In genomic region chr12:8167743-8168142, GRCm38 (mm10) we compare ENCODE assay signal across 31 mouse cellular contexts.
"Had no signal": no experiment of that assay in that cellular context is flagged by ENCODE, and none has a peak within 500 bp of the region (broad histone marks: within the 10 kb centered on the region; RNA-seq: fewer than 3 reads in every experiment).

No protein-coding gene starts in this region.

- H3K9ac ChIP-seq: heart, embryonic 12.5 days; heart, embryonic 13.5 days; heart, embryonic 15.5 days; hindbrain, embryonic 12.5 days; hindbrain, embryonic 13.5 days; hindbrain, embryonic 14.5 days; hindbrain, embryonic 15.5 days; intestine, embryonic 15.5 days; kidney, embryonic 15.5 days had no signal

- DNase-seq: heart, postnatal 10 days; heart, postnatal 14 days; heart, postnatal 36 days; heart, postnatal 4 days; kidney, adult 11 months; kidney, adult 18-20 months; kidney, adult 2 months; kidney, adult 8-10 months; kidney, adult 9 months; kidney, postnatal 10 days; kidney, postnatal 14 days; kidney, postnatal 25 days; kidney, postnatal 36 days; kidney, postnatal 4 days; layer of hippocampus, adult 9-11 months; layer of hippocampus, postnatal 36 days had no signal

- H3K9me3 ChIP-seq: heart, embryonic 10.5 days; heart, embryonic 12.5 days; heart, embryonic 13.5 days; heart, embryonic 15.5 days; hindbrain, embryonic 10.5 days; hindbrain, embryonic 12.5 days; hindbrain, embryonic 13.5 days; hindbrain, embryonic 15.5 days; intestine, embryonic 15.5 days; kidney, embryonic 15.5 days had no signal

- H3K4me1 ChIP-seq: heart, embryonic 10.5 days; heart, embryonic 12.5 days; heart, embryonic 13.5 days; heart, embryonic 15.5 days; hindbrain, embryonic 10.5 days; hindbrain, embryonic 12.5 days; hindbrain, embryonic 13.5 days; hindbrain, embryonic 15.5 days; intestine, embryonic 15.5 days; kidney, embryonic 15.5 days had no signal

- H3K36me3 ChIP-seq: heart, embryonic 10.5 days; heart, embryonic 12.5 days; heart, embryonic 13.5 days; heart, embryonic 15.5 days; hindbrain, embryonic 10.5 days; hindbrain, embryonic 12.5 days; hindbrain, embryonic 13.5 days; hindbrain, embryonic 15.5 days; intestine, embryonic 15.5 days; kidney, embryonic 15.5 days had no signal

- H3K27ac ChIP-seq: heart, embryonic 10.5 days; heart, embryonic 13.5 days; heart, embryonic 15.5 days; hindbrain, embryonic 10.5 days; hindbrain, embryonic 12.5 days; hindbrain, embryonic 13.5 days; hindbrain, embryonic 14.5 days; hindbrain, embryonic 15.5 days; hindbrain, postnatal 0 days; intestine, embryonic 15.5 days; kidney, embryonic 15.5 days; kidney, postnatal 0 days; layer of hippocampus, adult 2 months; left cerebral cortex, adult 2 months had no signal

- H3K4me3 ChIP-seq: heart, embryonic 10.5 days; heart, embryonic 12.5 days; heart, embryonic 13.5 days; heart, embryonic 15.5 days; hindbrain, embryonic 10.5 days; hindbrain, embryonic 12.5 days; hindbrain, embryonic 13.5 days; hindbrain, embryonic 15.5 days; intestine, embryonic 15.5 days; kidney, embryonic 15.5 days; layer of hippocampus, adult 2 months; left cerebral cortex, adult 2 months had no signal

- H3K27me3 ChIP-seq: heart, embryonic 12.5 days; heart, embryonic 13.5 days; heart, embryonic 15.5 days; hindbrain, embryonic 12.5 days; hindbrain, embryonic 13.5 days; hindbrain, embryonic 15.5 days; intestine, embryonic 15.5 days; kidney, embryonic 15.5 days had no signal
